Comparison of ENCODE assay signal across 17 mouse cellular contexts in the genomic region with DNA sequence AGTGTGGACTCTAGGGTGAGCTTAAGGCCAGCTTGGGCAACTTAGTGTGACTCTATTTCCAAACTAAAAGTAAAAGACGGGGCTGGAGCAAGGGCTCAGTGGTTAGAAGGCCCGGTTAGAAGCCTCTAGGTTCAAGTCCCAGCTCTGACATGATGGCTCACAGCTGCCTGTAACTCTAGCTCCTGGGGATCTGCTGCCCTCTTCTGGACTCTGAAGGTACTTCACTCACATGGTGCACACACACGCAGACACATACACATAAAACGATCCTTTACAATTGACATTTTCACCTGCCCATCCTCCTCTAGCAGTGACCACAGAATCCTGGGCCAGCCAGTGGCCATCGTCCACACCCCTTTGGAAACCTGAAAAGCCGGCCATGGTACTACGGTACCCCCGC. TPM values are rescaled to one million over a fixed set of nuclear protein-coding genes. Genes with fewer than 3 reads are reported as not detected.
DNase-seq lines count a peak whose midpoint lies in the region; ATAC-seq and TF ChIP-seq lines count a peak whose summit lies in the region.
"Had no signal": no experiment of that assay in that cellular context is flagged by ENCODE, and none has a peak within 500 bp of the region (broad histone marks: within the 10 kb centered on the region; RNA-seq: fewer than 3 reads in every experiment).

No protein-coding gene starts in this region.

- H3K27ac ChIP-seq in heart, postnatal 0 days (ENCODE audit: low read depth), result no peak overlapping the region
- no peak overlapping the region for H3K27ac ChIP-seq in liver, embryonic 14.5 days
- H3K27ac ChIP-seq: forebrain, embryonic 12.5 days; limb, embryonic 12.5 days; lung, embryonic 15.5 days; neural tube, embryonic 12.5 days had no signal

- ATAC-seq in heart, postnatal 0 days (ENCODE audit: insufficient read depth, low read depth), result no peak
- ATAC-seq in liver, embryonic 14.5 days (ENCODE audit: insufficient read depth), result no peak
- ATAC-seq: intestine, embryonic 16.5 days had no signal

- DNase-seq in heart, postnatal 0 days (ENCODE audit: low spot score), result no peak
- no peak for DNase-seq in heart, adult 18-20 months
- no peak for DNase-seq in liver, embryonic 14.5 days (ENCODE audit: low read depth in 3 of 3, low spot score in 3 of 3)
- DNase-seq in liver, result no peak
- DNase-seq in ES-CJ7 (ENCODE audit: low read depth, low spot score), result peak; percentile 50
- peak; percentile 80 for DNase-seq in ZHBTc4 (ENCODE audit: low read depth, low spot score)
- no peak for DNase-seq in cerebellum, adult 8-10 months
- DNase-seq in spleen, postnatal 36 days (ENCODE audit: low spot score in 2 of 2), result no peak
- DNase-seq: adrenal gland, adult 2 months; cerebellum, adult 9-11 months; embryo, embryonic 11 days; thymus, postnatal 14 days had no signal

- H3K9me3 ChIP-seq in heart, postnatal 0 days (replicated peaks; ENCODE audit: control insufficient read depth, low read length), result no peaks in the 10 kb centered on the region
- peaks cover 3% of the 10 kb centered on the region; the same call in 1 of the 2 replicates for H3K9me3 ChIP-seq in liver, embryonic 14.5 days (ENCODE audit: control insufficient read depth, low read length)
- H3K9me3 ChIP-seq: lung, embryonic 15.5 days had no signal

- H3K4me1 ChIP-seq in heart, postnatal 0 days (ENCODE audit: control insufficient read depth, insufficient read depth), result peaks cover 16% of the 10 kb centered on the region
- peaks cover 7 to 14% of the 10 kb centered on the region in 2 experiments for H3K4me1 ChIP-seq in liver, embryonic 14.5 days (replicated peaks; ENCODE audit: control insufficient read depth in 2 of 2, insufficient read depth in 2 of 2, low read length in 1 of 2)

- 98% methylated on average over 8 of the region's 8 CpGs for WGBS in heart, postnatal 0 days
- 90% methylated on average over 8 of the region's 8 CpGs for WGBS in liver, embryonic 14.5 days (ENCODE audit: insufficient replicate concordance)

- peaks cover 16% of the 10 kb centered on the region for H3K36me3 ChIP-seq in heart, postnatal 0 days (replicated peaks; ENCODE audit: control insufficient read depth, insufficient read depth, low read length)
- no peaks in the 10 kb centered on the region for H3K36me3 ChIP-seq in liver, embryonic 14.5 days (replicated peaks; ENCODE audit: control insufficient read depth, insufficient read depth, low read depth)

- H3K27me3 ChIP-seq in heart, postnatal 0 days (ENCODE audit: control insufficient read depth, insufficient read depth, low read length), result no peaks in the 10 kb centered on the region
- no peaks in the 10 kb centered on the region for H3K27me3 ChIP-seq in liver, embryonic 14.5 days (ENCODE audit: control insufficient read depth, insufficient read depth, low read length)
- H3K27me3 ChIP-seq: forebrain, embryonic 12.5 days; limb, embryonic 12.5 days; lung, embryonic 15.5 days; neural tube, embryonic 12.5 days had no signal

- no peak for TF ChIP-seq EP300 in heart, postnatal 0 days (IDR thresholded peaks at IDR 0.05; ENCODE audit: low read depth)
- TF ChIP-seq EP300 in liver, embryonic 14.5 days (IDR thresholded peaks at IDR 0.05; ENCODE audit: low read depth), result no peak

- H3K4me2 ChIP-seq in heart, postnatal 0 days (ENCODE audit: low read depth, low read length), result no peak overlapping the region
- H3K4me2 ChIP-seq in liver, embryonic 14.5 days (ENCODE audit: low read depth), result no peak overlapping the region

- no peak overlapping the region for H3K9ac ChIP-seq in heart, postnatal 0 days (replicated peaks; ENCODE audit: low read depth, low read length)
- H3K9ac ChIP-seq in liver, embryonic 14.5 days (replicated peaks), result no peak overlapping the region
- H3K9ac ChIP-seq: forebrain, embryonic 12.5 days; limb, embryonic 12.5 days; lung, embryonic 15.5 days; neural tube, embryonic 12.5 days had no signal

- 0 out of 2 replicates have a peak, but pooled peaks have one; percentile 9 for TF ChIP-seq CTCF in heart, postnatal 0 days (IDR thresholded peaks at IDR 0.05; ENCODE audit: low read depth)
- TF ChIP-seq CTCF in liver, embryonic 14.5 days (IDR thresholded peaks at IDR 0.05; ENCODE audit: low read depth), result peak; percentile 49

- no peak overlapping the region for H3K4me3 ChIP-seq in heart, postnatal 0 days (ENCODE audit: low read depth, low read length)
- H3K4me3 ChIP-seq in liver, embryonic 14.5 days (ENCODE audit: insufficient read depth in 1 of 2, low read depth in 2 of 2, low read length in 2 of 2), result no peak overlapping the region
- H3K4me3 ChIP-seq: lung, embryonic 15.5 days; neural tube, embryonic 12.5 days had no signal

RNA-seq across cellular contexts. Expression of a gene that starts 2.1 kb away (rescaled TPM):
- total RNA-seq in heart, postnatal 0 days (2014; rRNA removed; ENCODE audit: low replicate concordance), result 18.2 and 30.5 TPM in 2 replicates
- polyA plus RNA-seq in heart, postnatal 0 days (2015; fragmentation: Nextera tagmentation; extraction: Ambion mirVana), result 6.8 and 7.2 TPM in 2 replicates
- total RNA-seq in heart, adult 18-20 months (2021), result 10 to 100 TPM; 16.8 to 17.0 TPM
- 3.6 and 4.6 TPM in 2 replicates for polyA plus RNA-seq in liver, embryonic 14.5 days (2012; rRNA removed)
- 1.9 and 3.4 TPM in 2 replicates for polyA plus RNA-seq in liver, embryonic 14.5 days (2014; fragmentation: Nextera tagmentation; extraction: Ambion mirVana)

RNA-seq across cellular contexts. Expression of a gene that starts 14.7 kb away (rescaled TPM):
- total RNA-seq in heart, postnatal 0 days (2014; rRNA removed; ENCODE audit: low replicate concordance), result 145 and 159 TPM in 2 replicates
- polyA plus RNA-seq in heart, postnatal 0 days (2015; fragmentation: Nextera tagmentation; extraction: Ambion mirVana), result 191 and 207 TPM in 2 replicates
- 100 to 1,000 TPM; 184 to 217 TPM for total RNA-seq in heart, adult 18-20 months (2021)
- polyA plus RNA-seq in liver, embryonic 14.5 days (2012; rRNA removed), result 27.0 and 28.4 TPM in 2 replicates
- 41.6 and 48.5 TPM in 2 replicates for polyA plus RNA-seq in liver, embryonic 14.5 days (2014; fragmentation: Nextera tagmentation; extraction: Ambion mirVana)

RNA-seq across cellular contexts. Expression of a gene that starts 39.1 kb away (rescaled TPM):
- total RNA-seq in heart, postnatal 0 days (2014; rRNA removed; ENCODE audit: low replicate concordance), result 2.7 and 3.1 TPM in 2 replicates
- 1.8 and 2.5 TPM in 2 replicates for polyA plus RNA-seq in heart, postnatal 0 days (2015; fragmentation: Nextera tagmentation; extraction: Ambion mirVana)
- total RNA-seq in heart, adult 18-20 months (2021), result under 1 TPM in 1 of 2 experiments, not detected in 1; 0.36 TPM
- 13.5 and 21.0 TPM in 2 replicates for polyA plus RNA-seq in liver, embryonic 14.5 days (2012; rRNA removed)
- polyA plus RNA-seq in liver, embryonic 14.5 days (2014; fragmentation: Nextera tagmentation; extraction: Ambion mirVana), result 7.6 and 10.2 TPM in 2 replicates

RNA-seq across cellular contexts. Expression of a gene that starts 53.4 kb away (rescaled TPM):
- 13.1 and 25.4 TPM in 2 replicates for total RNA-seq in heart, postnatal 0 days (2014; rRNA removed; ENCODE audit: low replicate concordance)
- polyA plus RNA-seq in heart, postnatal 0 days (2015; fragmentation: Nextera tagmentation; extraction: Ambion mirVana), result 15.4 and 18.7 TPM in 2 replicates
- 10 to 100 TPM; 15.5 to 15.7 TPM for total RNA-seq in heart, adult 18-20 months (2021)
- 4.1 and 5.7 TPM in 2 replicates for polyA plus RNA-seq in liver, embryonic 14.5 days (2012; rRNA removed)
- 1.9 and 2.3 TPM in 2 replicates for polyA plus RNA-seq in liver, embryonic 14.5 days (2014; fragmentation: Nextera tagmentation; extraction: Ambion mirVana)

Comparison
In these comparisons a context has a peak if more than half of its experiments do, and no peak if none do; other contexts are left out.
1. DNase-seq: peak in ES-CJ7 (single experiment) and ZHBTc4 (single experiment); none in heart, postnatal 0 days (single experiment), heart, adult 18-20 months (0 of 2), liver, embryonic 14.5 days (0 of 3), liver (single experiment), cerebellum, adult 8-10 months (single experiment) and spleen, postnatal 36 days (0 of 2).